Mouse (Mus musculus): ENCODE data around the gene Otud7b. TPM values are rescaled to one million over a fixed set of nuclear protein-coding genes. Genes with fewer than 3 reads are reported as not detected.

The Otud7b gene
- polyA plus RNA-seq, 1 experiment, result 11.6 TPM

- H3K4me1 ChIP-seq (replicated peaks; ENCODE audit: control insufficient read depth, insufficient read depth, low read length), result peaks cover 10% of the 10 kb centered on the region
- no peak for DNase-seq
- TF ChIP-seq CTCF (IDR thresholded peaks at IDR 0.05; ENCODE audit: borderline replicate concordance, control insufficient read depth, extremely low read depth, insufficient read depth, low read length, poor library complexity), result no peak
- no peak for TF ChIP-seq POLR2A (IDR thresholded peaks at IDR 0.05; ENCODE audit: control insufficient read depth, extremely low read depth, insufficient read depth, low read length, poor library complexity)
- H3K36me3 ChIP-seq (ENCODE audit: control insufficient read depth, insufficient read depth, low read length), result no peaks in the 10 kb centered on the region
- H3K4me3 ChIP-seq (ENCODE audit: control insufficient read depth, insufficient read depth, low read length), result peak within 1 kb of the TSS; percentile 31
- H3K27ac ChIP-seq (ENCODE audit: control insufficient read depth, insufficient read depth, low read length), result peak within 1 kb of the TSS; percentile 41; the same call in 1 of the 2 replicates
- H3K27me3 ChIP-seq (ENCODE audit: control insufficient read depth, insufficient read depth, low read length), result peaks cover 7% of the 10 kb centered on the region; the same call in 1 of the 2 replicates
- WGBS, result 28% methylated on average over 16 of the region's 16 CpGs
Measured at GRCm38 (mm10) chr3:96161869-96162840, 57.8 kb downstream of the Otud7b start, which contains the start of gene Mtmr11. TSS of gene Mtmr11 (plus strand) at chr3:96162004.

GRCm38 (mm10) chr3:96163040-96163439 is 58.7 kb downstream of the Otud7b start:
- 94% methylated on average over 6 of the region's 6 CpGs for WGBS

GRCm38 (mm10) chr3:96168466-96169158 is 64.3 kb downstream of the Otud7b start:
- DNase-seq, result no peak
- no peak overlapping the region for H3K27ac ChIP-seq (ENCODE audit: control insufficient read depth, insufficient read depth, low read length)
- no peaks in the 10 kb centered on the region for H3K27me3 ChIP-seq (ENCODE audit: control insufficient read depth, insufficient read depth, low read length)
- peaks cover 21% of the 10 kb centered on the region for H3K4me1 ChIP-seq (replicated peaks; ENCODE audit: control insufficient read depth, insufficient read depth, low read length)
- no peak overlapping the region for H3K4me3 ChIP-seq (ENCODE audit: control insufficient read depth, insufficient read depth, low read length)
- no peaks in the 10 kb centered on the region; the same call in 1 of the 2 replicates for H3K36me3 ChIP-seq (ENCODE audit: control insufficient read depth, insufficient read depth, low read length)
- no peak for TF ChIP-seq POLR2A (IDR thresholded peaks at IDR 0.05; ENCODE audit: control insufficient read depth, extremely low read depth, insufficient read depth, low read length, poor library complexity)
- TF ChIP-seq CTCF (IDR thresholded peaks at IDR 0.05; ENCODE audit: borderline replicate concordance, control insufficient read depth, extremely low read depth, insufficient read depth, low read length, poor library complexity), result no peak
- WGBS, result 93% methylated on average over 12 of the region's 12 CpGs

More at GRCm38 (mm10) chr3:96163040-96163439, 58.7 kb downstream of the Otud7b start:
- Histone ChIP-seq H3K4me1 (replicated peaks; ENCODE audit: control insufficient read depth, insufficient read depth, low read length) (peaks cover 10% of the 10 kb centered on the region), H3K27ac (ENCODE audit: control insufficient read depth, insufficient read depth, low read length) (no peak overlapping the region), H3K27me3 (ENCODE audit: control insufficient read depth, insufficient read depth, low read length) (peaks cover 7% of the 10 kb centered on the region; the same call in 1 of the 2 replicates), H3K4me3 (ENCODE audit: control insufficient read depth, insufficient read depth, low read length) (no peak overlapping the region), H3K36me3 (ENCODE audit: control insufficient read depth, insufficient read depth, low read length) (no peaks in the 10 kb centered on the region)
- TF ChIP-seq CTCF (IDR thresholded peaks at IDR 0.05; ENCODE audit: borderline replicate concordance, control insufficient read depth, extremely low read depth, insufficient read depth, low read length, poor library complexity) (no peak), POLR2A (IDR thresholded peaks at IDR 0.05; ENCODE audit: control insufficient read depth, extremely low read depth, insufficient read depth, low read length, poor library complexity) (no peak)
- DNase-seq, result no peak

GRCm38 (mm10) chr3:96170276-96170675 is 65.9 kb downstream of the Otud7b start:
- H3K4me3 ChIP-seq (ENCODE audit: control insufficient read depth, insufficient read depth, low read length), result no peak overlapping the region
- H3K27ac ChIP-seq (ENCODE audit: control insufficient read depth, insufficient read depth, low read length), result no peak overlapping the region; the same call in 1 of the 2 replicates
- no peak for DNase-seq
- TF ChIP-seq POLR2A (IDR thresholded peaks at IDR 0.05; ENCODE audit: control insufficient read depth, extremely low read depth, insufficient read depth, low read length, poor library complexity) (no peak), CTCF (IDR thresholded peaks at IDR 0.05; ENCODE audit: borderline replicate concordance, control insufficient read depth, extremely low read depth, insufficient read depth, low read length, poor library complexity) (no peak)
- no peaks in the 10 kb centered on the region for H3K27me3 ChIP-seq (ENCODE audit: control insufficient read depth, insufficient read depth, low read length)
- WGBS, result 96% methylated on average over 4 of the region's 4 CpGs
- peaks cover 15% of the 10 kb centered on the region for H3K36me3 ChIP-seq (ENCODE audit: control insufficient read depth, insufficient read depth, low read length)
- peaks cover 24% of the 10 kb centered on the region for H3K4me1 ChIP-seq (replicated peaks; ENCODE audit: control insufficient read depth, insufficient read depth, low read length)

GRCm38 (mm10) chr3:96170976-96171545 is 66.7 kb downstream of the Otud7b start:
- no peak overlapping the region for H3K4me3 ChIP-seq (ENCODE audit: control insufficient read depth, insufficient read depth, low read length)

More at GRCm38 (mm10) chr3:96170976-96171545, 66.7 kb downstream of the Otud7b start:
- peaks cover 23% of the 10 kb centered on the region for H3K36me3 ChIP-seq (ENCODE audit: control insufficient read depth, insufficient read depth, low read length)
- peaks cover 24% of the 10 kb centered on the region for H3K4me1 ChIP-seq (replicated peaks; ENCODE audit: control insufficient read depth, insufficient read depth, low read length)
- TF ChIP-seq CTCF (IDR thresholded peaks at IDR 0.05; ENCODE audit: borderline replicate concordance, control insufficient read depth, extremely low read depth, insufficient read depth, low read length, poor library complexity), result no peak
- TF ChIP-seq POLR2A (IDR thresholded peaks at IDR 0.05; ENCODE audit: control insufficient read depth, extremely low read depth, insufficient read depth, low read length, poor library complexity), result no peak
- WGBS, result 53% methylated on average over 10 of the region's 10 CpGs
- no peaks in the 10 kb centered on the region for H3K27me3 ChIP-seq (ENCODE audit: control insufficient read depth, insufficient read depth, low read length)
- H3K27ac ChIP-seq (ENCODE audit: control insufficient read depth, insufficient read depth, low read length), result peak overlapping the region; percentile 100
- DNase-seq, result peak; percentile 24

All from thymus, adult 2 months (tissue).